Mouse (Mus musculus): ENCODE measurements around the gene E030025P04Rik. TPM values are rescaled to one million over a fixed set of nuclear protein-coding genes. Genes with fewer than 3 reads are reported as not detected.
A peak's percentile ranks its signal among the peaks of the same experiment; 100 is the strongest.

The E030025P04Rik gene
- polyA plus RNA-seq, 1 experiment: not detected

DNA sequence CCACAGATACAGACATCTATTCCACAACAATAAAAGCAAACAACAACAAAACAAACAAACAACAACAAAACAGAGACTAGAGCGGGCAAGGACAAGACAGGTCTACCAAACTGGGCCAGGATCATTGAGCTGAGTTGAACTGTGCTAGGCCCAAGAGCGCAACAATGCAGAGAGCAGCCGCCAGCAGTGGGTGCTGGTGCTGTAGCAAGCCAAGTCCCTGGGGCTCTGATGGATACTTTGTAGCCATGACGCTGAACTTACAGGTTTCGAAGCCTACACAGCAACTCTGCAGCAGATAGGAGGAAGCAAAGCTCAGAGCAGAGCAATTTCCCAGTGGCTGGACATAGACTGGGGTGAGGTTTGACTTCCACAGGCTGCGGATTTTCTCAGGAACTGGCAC is 26.6 kb upstream of the E030025P04Rik start:
- Histone ChIP-seq H3K27ac (ENCODE audit: insufficient read depth, low read length) (no peak overlapping the region), H3K4me3 (ENCODE audit: insufficient read depth, low read length) (no peak overlapping the region), H3K4me1 (ENCODE audit: control insufficient read depth, insufficient read depth, low read length) (no peaks in the 10 kb centered on the region)
- no peak for TF ChIP-seq POLR2A (IDR thresholded peaks at IDR 0.05; ENCODE audit: extremely low read depth, insufficient read depth, low read length)
- TF ChIP-seq CTCF (IDR thresholded peaks at IDR 0.05; ENCODE audit: extremely low read depth, insufficient read depth, low read length): no peak

DNA sequence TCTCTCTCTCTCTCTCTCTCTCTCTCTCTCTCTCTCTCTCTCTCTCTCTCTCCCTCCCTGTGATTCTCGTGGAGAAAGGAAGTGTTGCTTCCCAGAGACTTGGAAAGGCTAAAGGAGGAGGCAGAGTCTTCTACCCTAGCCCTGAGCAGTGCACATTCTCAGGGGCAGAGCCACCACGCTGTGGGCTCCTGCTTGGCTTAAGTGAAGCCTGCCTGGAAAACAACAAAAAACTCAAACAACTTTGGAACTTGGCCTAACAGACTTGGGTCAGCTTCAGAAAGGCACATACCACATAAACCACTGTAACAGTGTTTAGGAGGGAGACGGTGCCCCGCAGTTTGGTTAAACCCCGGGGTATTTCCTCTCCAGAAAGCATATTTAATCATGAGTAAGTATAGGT is 13.5 kb upstream of the E030025P04Rik start:
- TF ChIP-seq CTCF (IDR thresholded peaks at IDR 0.05; ENCODE audit: extremely low read depth, insufficient read depth, low read length) (no peak), POLR2A (IDR thresholded peaks at IDR 0.05; ENCODE audit: extremely low read depth, insufficient read depth, low read length) (no peak)

DNA sequence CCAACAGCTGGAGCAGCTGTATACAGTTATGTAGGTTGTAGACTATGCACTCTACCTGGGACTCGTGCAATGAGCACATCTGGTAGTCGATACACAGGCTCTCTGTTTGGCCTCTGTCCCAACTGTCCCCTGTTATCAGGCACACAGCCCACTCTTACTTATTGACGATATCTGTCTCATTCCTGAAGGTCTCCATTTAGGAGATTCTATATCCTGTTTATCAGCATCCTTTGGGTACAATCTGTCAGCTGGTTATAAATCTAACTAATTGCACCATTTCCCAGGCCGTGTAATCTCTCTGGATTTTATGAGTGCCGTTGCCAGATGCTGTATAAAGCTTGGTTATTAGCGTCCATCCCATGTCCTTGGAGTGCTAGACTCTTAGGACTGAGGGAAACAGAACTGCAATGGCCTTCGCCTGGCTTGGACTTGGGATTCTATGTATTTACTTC is 747 bp upstream of the E030025P04Rik start:
- TF ChIP-seq POLR2A (IDR thresholded peaks at IDR 0.05; ENCODE audit: extremely low read depth, insufficient read depth, low read length) (no peak), CTCF (IDR thresholded peaks at IDR 0.05; ENCODE audit: extremely low read depth, insufficient read depth, low read length) (no peak)
- Histone ChIP-seq H3K27ac (ENCODE audit: insufficient read depth, low read length) (no peak overlapping the region), H3K4me1 (ENCODE audit: control insufficient read depth, insufficient read depth, low read length) (no peaks in the 10 kb centered on the region), H3K4me3 (ENCODE audit: insufficient read depth, low read length) (no peak overlapping the region)

More for the DNA sequence above, 13.5 kb upstream of the E030025P04Rik start:
- Histone ChIP-seq H3K27ac (ENCODE audit: insufficient read depth, low read length) (no peak overlapping the region), H3K4me1 (ENCODE audit: control insufficient read depth, insufficient read depth, low read length) (no peaks in the 10 kb centered on the region), H3K4me3 (ENCODE audit: insufficient read depth, low read length) (no peak overlapping the region)

DNA sequence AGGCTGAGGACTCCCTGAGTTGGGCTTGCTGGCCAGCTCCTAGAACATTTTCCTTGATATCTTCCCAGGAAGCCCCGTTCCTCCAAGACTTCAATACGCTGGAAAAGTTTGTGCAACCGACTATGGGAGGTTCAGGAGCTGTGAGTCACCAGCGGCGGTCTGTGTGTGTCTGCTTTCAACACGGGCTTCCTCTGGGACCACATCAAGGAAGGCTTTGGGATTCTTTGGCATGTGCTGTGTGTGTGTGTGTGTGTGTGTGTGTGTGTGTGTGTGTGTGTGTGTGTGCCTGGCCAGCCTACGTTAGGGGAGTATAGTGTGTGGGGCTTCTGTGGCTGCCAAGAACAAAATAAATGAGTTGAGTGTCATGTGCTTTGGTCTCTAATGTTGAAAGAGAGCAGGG is 17.7 kb downstream of the E030025P04Rik start:
- no peaks in the 10 kb centered on the region for H3K4me1 ChIP-seq (ENCODE audit: control insufficient read depth, insufficient read depth, low read length)
- H3K4me3 ChIP-seq (ENCODE audit: insufficient read depth, low read length): no peak overlapping the region
- TF ChIP-seq POLR2A (IDR thresholded peaks at IDR 0.05; ENCODE audit: extremely low read depth, insufficient read depth, low read length) (no peak), CTCF (IDR thresholded peaks at IDR 0.05; ENCODE audit: extremely low read depth, insufficient read depth, low read length) (no peak)
- no peak overlapping the region for H3K27ac ChIP-seq (ENCODE audit: insufficient read depth, low read length)

DNA sequence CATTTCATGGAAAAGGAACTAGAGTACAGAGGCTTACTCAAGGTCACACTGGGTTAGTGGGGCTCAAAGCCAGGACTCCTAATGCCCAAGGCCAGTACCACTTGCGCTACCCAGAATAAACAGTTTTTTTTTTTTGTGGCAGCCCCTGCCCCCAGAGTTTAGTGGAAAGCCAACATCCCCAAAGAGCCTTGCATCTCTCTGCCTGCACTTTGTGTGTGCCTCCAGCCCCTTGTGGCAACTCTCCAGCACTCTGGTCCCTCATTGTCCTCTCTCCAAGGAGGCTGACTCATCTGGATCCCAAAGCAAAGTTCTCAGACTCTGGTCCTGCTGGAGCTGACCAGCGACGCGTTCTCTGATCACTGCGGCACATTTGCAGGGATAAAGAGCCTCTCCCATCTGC is 18.7 kb downstream of the E030025P04Rik start:
- H3K27ac ChIP-seq (ENCODE audit: insufficient read depth, low read length): no peak overlapping the region
- no peaks in the 10 kb centered on the region for H3K4me1 ChIP-seq (ENCODE audit: control insufficient read depth, insufficient read depth, low read length)
- H3K4me3 ChIP-seq (ENCODE audit: insufficient read depth, low read length): no peak overlapping the region
- TF ChIP-seq CTCF (IDR thresholded peaks at IDR 0.05; ENCODE audit: extremely low read depth, insufficient read depth, low read length): no peak
- no peak for TF ChIP-seq POLR2A (IDR thresholded peaks at IDR 0.05; ENCODE audit: extremely low read depth, insufficient read depth, low read length)

DNA sequence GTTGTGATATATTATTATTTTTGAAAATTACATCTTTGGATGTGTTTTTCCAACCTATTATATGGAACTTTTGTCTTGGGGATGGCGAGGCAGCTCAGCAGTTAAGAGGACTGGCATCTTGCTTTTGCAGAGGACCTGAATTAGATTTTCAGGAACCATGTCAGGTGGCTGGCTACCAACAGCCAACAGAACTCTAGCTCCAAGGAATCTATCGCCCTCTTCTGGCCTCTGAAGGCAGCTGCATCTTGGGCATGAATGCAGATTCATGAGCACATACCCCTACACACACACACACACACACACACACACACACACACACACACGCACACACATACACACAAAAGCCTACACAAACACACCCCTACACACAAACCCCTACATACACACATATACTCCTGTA is 19.9 kb downstream of the E030025P04Rik start:
- TF ChIP-seq POLR2A (IDR thresholded peaks at IDR 0.05; ENCODE audit: extremely low read depth, insufficient read depth, low read length): no peak
- peak; percentile 59 for TF ChIP-seq CTCF (IDR thresholded peaks at IDR 0.05; ENCODE audit: extremely low read depth, insufficient read depth, low read length)
- no peaks in the 10 kb centered on the region for H3K4me1 ChIP-seq (ENCODE audit: control insufficient read depth, insufficient read depth, low read length)
- H3K27ac ChIP-seq (ENCODE audit: insufficient read depth, low read length): no peak overlapping the region
- H3K4me3 ChIP-seq (ENCODE audit: insufficient read depth, low read length): no peak overlapping the region

DNA sequence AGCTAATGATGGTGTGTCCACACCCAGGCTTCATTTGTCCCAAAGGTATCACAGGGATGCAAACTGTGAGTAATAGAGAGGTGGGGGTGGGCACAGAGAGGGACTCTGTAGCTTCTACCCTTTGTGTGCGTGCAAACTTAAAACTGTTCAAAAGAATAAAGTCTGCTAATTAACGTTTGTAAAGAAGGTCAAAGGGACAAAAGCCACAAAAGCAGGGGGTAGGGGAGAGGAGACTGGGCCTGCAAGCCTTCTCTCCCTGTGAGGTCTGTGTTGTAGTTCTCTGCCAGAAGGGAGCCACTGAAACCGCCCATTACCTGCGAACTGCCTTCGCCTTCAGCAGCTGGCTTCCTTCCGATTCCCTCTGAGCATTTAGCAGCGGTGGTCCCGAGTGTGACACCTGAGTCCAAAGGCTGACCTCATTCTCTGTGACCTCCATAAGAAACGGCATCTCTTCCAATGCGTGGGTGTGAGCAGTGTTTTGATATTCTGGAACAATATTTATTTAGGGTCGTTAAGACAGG is 34.3 kb downstream of the E030025P04Rik start:
- no peaks in the 10 kb centered on the region for H3K4me1 ChIP-seq (ENCODE audit: control insufficient read depth, insufficient read depth, low read length)
- no peak overlapping the region for H3K27ac ChIP-seq (ENCODE audit: insufficient read depth, low read length)
- TF ChIP-seq POLR2A (IDR thresholded peaks at IDR 0.05; ENCODE audit: extremely low read depth, insufficient read depth, low read length) (no peak), CTCF (IDR thresholded peaks at IDR 0.05; ENCODE audit: extremely low read depth, insufficient read depth, low read length) (no peak)
- no peak overlapping the region for H3K4me3 ChIP-seq (ENCODE audit: insufficient read depth, low read length)

DNA sequence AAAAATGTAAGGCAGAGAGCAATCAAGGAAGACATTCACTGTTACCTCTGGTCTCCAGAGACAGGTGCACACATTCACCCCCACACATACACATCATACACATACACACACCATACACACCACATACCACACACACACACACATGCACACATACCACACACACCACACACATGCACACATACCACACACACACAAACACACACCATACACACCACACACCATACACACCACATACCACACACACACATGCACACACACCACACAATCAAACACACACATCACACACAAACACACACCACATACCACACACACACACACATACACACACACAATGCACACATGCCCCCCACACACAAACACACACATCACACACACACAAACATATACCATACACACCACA is 35.1 kb downstream of the E030025P04Rik start:
- TF ChIP-seq POLR2A (IDR thresholded peaks at IDR 0.05; ENCODE audit: extremely low read depth, insufficient read depth, low read length) (no peak), CTCF (IDR thresholded peaks at IDR 0.05; ENCODE audit: extremely low read depth, insufficient read depth, low read length) (no peak)
- H3K4me3 ChIP-seq (ENCODE audit: insufficient read depth, low read length): no peak overlapping the region
- no peaks in the 10 kb centered on the region for H3K4me1 ChIP-seq (ENCODE audit: control insufficient read depth, insufficient read depth, low read length)
- no peak overlapping the region for H3K27ac ChIP-seq (ENCODE audit: insufficient read depth, low read length)

DNA sequence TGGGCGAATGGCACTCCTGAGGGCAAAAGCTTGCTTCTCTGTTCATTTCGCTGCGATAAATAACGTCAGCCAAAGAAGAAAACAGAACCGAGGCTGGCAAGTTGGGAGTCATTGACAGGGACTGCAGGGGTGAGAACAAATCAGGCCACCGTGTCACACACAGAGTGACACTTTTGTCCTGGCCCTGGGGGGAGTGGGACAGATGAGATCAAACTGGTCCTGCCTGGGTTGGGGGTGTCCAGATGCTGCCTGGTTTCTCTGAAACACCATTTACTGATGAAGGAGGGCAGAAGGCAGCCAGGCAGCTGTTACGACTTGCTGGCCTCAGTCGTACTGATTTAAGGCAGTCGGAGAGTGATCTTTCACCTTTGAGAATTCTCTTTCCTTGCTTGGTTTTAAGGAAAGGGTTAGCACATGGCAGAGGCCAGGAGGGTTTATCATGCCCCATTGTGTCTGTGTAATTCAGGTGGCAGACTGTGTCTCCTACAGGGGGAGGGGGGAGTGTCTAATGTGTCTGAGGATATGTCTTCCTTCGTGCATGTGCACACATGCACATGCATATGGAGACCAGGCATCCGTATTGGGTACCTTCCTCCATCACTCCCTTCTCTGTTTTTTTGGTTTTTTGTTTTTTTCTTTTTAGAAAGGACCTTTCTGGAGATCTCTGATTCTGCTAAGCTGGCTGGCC is 36.5 kb downstream of the E030025P04Rik start:
- TF ChIP-seq CTCF (IDR thresholded peaks at IDR 0.05; ENCODE audit: extremely low read depth, insufficient read depth, low read length) (no peak), POLR2A (IDR thresholded peaks at IDR 0.05; ENCODE audit: extremely low read depth, insufficient read depth, low read length) (no peak)
- Histone ChIP-seq H3K4me3 (ENCODE audit: insufficient read depth, low read length) (no peak overlapping the region), H3K4me1 (ENCODE audit: control insufficient read depth, insufficient read depth, low read length) (no peaks in the 10 kb centered on the region), H3K27ac (ENCODE audit: insufficient read depth, low read length) (no peak overlapping the region)

DNA sequence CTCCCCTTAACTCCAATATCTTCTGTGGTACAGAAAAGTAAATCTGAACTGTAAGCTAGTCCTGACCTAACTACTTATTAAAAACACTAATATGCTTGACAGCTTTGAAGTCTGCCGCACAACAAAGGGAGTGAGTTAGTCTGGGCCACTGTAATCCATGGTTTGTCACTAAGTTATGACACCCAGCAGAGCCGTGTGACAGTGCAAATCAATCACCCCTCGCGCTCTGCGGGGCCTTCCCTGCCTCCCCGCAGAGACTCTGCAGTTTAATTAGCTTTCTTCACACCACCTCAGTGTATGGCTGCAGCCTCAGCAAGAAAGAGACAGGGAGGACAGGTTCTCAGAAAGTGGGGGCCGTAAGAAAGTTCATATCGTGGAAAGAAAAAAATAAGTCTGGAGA is 37.4 kb downstream of the E030025P04Rik start:
- H3K4me3 ChIP-seq (ENCODE audit: insufficient read depth, low read length): no peak overlapping the region
- TF ChIP-seq CTCF (IDR thresholded peaks at IDR 0.05; ENCODE audit: extremely low read depth, insufficient read depth, low read length) (no peak), POLR2A (IDR thresholded peaks at IDR 0.05; ENCODE audit: extremely low read depth, insufficient read depth, low read length) (no peak)
- no peak overlapping the region for H3K27ac ChIP-seq (ENCODE audit: insufficient read depth, low read length)

More for the DNA sequence above, 37.4 kb downstream of the E030025P04Rik start:
- no peaks in the 10 kb centered on the region for H3K4me1 ChIP-seq (ENCODE audit: control insufficient read depth, insufficient read depth, low read length)
